Mouse (Mus musculus): ENCODE measurements around the gene Armc6.
A peak's percentile ranks its signal among the peaks of the same experiment; 100 is the strongest.

Gene Armc6

DNA sequence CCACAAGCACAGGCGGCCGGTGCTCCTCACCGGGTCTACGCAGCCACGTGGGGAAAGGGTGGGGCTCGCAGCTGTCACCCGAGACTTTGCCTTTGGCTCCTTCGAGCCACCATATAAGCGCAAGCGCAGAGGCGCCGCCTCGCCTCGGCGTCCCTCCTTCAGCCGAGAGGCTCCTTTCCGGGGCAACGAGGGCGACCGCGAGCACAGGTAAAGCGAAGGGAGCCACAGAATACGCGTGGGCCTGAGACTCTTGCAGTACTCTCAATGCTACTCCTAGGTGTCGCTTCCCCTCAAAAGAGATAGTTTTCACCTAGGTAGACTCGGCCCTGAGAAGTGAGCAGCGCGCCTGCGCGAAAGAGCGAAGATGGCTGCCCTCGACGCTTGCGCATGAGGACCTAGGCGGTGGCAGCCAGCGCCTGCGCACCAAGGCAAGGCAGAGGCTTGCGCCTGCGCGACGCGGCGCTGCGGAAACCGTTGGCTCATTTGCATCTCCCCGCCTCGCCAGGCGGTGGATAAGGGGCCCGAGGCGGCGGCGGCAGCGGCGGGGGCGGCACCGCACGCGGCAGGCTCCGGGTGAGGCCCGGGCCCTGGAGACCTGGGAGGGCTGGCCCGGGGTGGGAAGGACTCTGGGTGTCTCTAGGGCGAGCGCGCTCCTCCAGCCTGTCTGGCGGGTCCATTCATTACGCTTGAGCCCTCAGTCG is at the start of gene Armc6, which contains the start of gene Sugp2:
TSS of gene Armc6 (minus strand) at position 387 of the 701 bp plus-strand sequence.
TSS of gene Sugp2 (plus strand) at position 147 of the 701 bp plus-strand sequence.
- DNase-seq: peak; percentile 97

DNA sequence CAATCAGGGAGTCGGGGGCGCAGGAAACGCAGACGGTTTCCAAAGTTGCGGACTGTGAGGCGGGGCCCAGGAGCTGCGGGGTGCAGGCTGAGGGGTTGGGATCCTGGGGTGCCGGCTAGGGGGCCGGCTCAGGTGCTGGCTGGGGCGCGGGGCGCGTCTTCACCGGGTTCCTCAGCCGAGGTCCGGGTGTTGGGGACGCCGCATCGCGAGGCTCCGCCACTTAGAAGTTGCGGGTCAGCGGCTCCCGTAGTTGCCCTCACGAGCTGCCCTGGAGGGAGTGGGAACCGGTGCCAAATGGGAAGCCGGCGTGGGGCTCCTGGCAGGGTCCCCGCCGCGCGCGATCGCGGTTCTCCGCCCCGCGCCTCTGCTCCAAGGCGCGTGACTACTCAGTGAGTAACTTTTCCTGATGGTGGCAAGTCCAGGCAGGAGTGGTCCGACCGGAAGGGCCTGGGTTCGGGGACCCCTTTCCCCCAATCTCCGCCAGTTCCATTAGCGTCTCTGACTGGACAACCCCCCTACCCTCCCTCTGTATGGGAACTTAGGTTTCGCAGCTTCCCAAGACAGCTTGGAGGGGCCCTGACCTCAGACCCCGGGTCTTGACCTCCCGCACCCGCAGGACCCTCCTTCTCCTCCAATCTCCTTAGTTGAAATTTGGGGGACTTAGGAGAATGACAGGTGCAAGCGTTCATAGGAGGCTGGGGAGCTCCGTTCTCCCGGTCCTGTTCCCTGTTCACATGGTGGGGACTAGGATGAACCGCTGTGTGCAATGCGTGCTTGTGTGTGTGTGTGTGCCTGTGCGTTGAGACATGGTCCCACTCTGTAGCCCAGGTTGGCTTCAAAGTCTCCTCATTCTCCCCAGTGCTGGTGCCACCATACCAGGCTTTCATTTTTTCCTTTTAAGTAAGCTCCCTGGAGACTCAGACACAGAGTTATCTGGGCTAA is 49.1 kb upstream of the Armc6 start:
- peak; percentile 10 for DNase-seq

- peak; percentile 90 for DNase-seq
Measured at GRCm38 (mm10) chr8:70282603-70283135, 48.4 kb upstream of the Armc6 start, which contains the start of gene Homer3. TSS of gene Homer3 (plus strand) at chr8:70282827.

DNA sequence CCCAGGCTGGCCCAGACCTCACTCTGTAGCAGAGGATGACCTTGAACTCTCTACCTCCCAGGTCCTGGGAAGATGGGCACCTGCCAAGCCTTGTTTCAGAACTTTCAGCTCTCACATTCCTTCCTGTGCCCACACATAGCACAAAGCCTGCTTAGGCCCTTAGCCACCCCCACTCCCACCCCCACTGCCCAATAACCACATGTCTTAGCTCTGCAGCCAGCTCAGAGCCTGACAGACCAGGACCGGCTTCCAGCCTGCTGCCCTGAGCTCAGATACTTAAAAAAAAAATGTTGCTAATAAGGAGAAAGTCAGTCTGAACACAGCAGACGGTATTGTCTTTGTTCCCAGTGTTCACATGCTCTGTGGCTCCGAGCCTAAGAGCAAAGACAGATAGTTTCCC is 46.7 kb upstream of the Armc6 start:
- no peak for DNase-seq

GRCm38 (mm10) chr8:70279266-70279665 is 45.0 kb upstream of the Armc6 start:
- no peak for DNase-seq

GRCm38 (mm10) chr8:70278175-70278574 is 43.9 kb upstream of the Armc6 start:
- no peak for DNase-seq

GRCm38 (mm10) chr8:70276476-70276875 is 42.2 kb upstream of the Armc6 start:
- DNase-seq: peak; percentile 13

- no peak for DNase-seq
Measured at GRCm38 (mm10) chr8:70274350-70274749, 40.1 kb upstream of the Armc6 start.

DNA sequence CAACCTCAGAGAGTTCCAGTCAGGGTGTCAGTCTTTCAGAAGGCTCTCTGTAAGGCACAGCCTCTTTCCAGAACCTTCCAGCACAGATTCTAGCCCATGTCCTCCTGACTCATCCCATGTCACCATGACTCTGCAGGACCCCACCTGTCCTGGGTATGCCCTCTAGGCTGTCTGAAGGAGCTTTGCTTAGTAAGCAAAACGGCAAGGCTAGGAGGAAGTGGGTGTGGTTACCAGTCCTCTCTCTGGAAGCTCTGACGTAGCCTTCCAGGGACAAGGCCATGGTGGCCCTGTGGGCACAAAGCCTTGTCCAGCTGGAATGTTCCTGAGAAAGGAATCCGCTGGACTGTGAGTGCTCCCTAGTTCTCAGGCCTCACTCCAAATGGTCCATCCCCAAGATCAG is 38.7 kb upstream of the Armc6 start:
- peak; percentile 8 for DNase-seq

- peak; percentile 23 for DNase-seq
Measured at GRCm38 (mm10) chr8:70268799-70269565, 34.7 kb upstream of the Armc6 start.

- no peak for DNase-seq
Measured at GRCm38 (mm10) chr8:70268311-70268710, 34.0 kb upstream of the Armc6 start.

GRCm38 (mm10) chr8:70267674-70268073 is 33.4 kb upstream of the Armc6 start:
- DNase-seq: no peak

DNA sequence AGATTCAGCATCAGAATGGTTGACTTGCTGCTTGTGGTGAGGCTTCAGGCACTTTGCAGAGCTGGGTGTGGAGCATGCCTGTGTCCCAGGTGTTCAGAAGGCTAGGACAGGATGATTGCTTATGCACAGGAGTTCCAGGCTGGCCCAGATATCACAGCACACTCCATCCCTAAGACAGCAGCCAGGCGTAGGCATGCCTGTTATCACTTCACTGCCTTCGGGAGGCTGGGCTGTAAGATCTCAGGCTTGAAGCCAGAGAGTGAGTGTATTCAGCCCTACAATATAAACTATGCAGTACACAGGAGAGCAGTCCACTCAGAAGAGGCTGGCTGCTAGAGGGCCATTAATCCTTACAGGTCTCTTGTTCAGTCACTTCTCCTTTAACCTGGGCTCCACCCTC is 24.8 kb upstream of the Armc6 start:
- no peak for DNase-seq

DNA sequence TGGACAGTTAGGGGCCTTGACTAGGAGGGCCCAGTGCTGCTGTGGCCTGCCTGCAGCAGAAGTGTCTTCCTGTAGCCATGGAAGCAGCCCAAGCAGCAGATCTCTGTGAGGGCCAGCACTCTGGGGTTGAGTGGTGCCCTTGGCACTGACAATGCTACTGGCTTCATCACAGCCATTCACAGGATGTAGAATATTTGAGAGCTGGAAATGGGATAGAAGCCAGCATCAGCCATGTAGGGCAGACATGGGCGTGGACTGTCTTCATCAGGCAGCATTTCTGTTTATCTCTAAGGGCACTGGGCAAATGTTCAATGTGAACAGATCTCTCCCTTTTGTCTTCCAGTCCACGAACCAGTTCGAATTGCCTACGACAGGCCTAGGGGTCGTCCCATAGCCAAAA is 24.3 kb upstream of the Armc6 start:
- no peak for DNase-seq

GRCm38 (mm10) chr8:70257456-70257855 is 23.2 kb upstream of the Armc6 start:
- no peak for DNase-seq

DNA sequence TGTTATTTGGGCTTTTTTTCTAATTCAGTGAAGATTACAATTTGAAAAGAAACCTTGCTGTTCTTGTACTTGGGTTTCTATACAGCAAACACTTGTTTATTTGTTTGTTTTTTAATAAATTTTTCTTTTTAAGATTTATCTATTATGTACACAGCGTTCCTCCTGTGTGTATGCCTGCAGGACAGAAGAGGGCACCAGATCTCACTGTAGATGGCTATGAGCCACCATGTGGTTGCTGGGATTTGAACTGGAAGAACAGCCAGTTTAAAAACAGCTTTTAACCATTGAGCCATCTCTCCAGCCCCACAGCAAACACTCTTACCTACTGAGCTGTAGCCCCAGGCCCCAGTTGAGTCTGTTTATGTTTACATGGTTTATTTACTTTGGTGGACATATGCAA is 20.4 kb upstream of the Armc6 start:
- no peak for DNase-seq

GRCm38 (mm10) chr8:70247841-70248240 is 13.6 kb upstream of the Armc6 start:
- DNase-seq: no peak

GRCm38 (mm10) chr8:70246622-70247021 is 12.4 kb upstream of the Armc6 start:
- DNase-seq: no peak

DNA sequence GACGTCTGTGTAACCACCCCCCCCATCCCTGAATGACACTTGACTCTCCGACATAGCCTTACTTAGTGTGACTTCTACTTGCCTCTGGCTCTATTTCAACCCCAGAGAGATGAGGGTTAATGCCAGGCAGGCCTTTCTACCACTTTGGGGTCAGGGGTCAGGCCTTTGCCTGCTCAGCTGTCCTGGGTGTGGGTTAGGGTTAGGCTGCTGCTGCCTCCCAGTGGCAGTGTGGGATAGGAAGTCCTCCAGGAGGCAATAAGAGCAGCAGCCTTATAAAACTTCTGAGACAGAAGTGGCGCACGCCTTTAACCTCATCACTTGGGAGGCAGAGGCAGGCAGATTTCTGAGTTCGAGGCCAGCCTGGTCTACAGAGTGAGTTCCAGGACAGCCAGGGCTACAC is 6.4 kb upstream of the Armc6 start:
- peak; percentile 15 for DNase-seq

DNA sequence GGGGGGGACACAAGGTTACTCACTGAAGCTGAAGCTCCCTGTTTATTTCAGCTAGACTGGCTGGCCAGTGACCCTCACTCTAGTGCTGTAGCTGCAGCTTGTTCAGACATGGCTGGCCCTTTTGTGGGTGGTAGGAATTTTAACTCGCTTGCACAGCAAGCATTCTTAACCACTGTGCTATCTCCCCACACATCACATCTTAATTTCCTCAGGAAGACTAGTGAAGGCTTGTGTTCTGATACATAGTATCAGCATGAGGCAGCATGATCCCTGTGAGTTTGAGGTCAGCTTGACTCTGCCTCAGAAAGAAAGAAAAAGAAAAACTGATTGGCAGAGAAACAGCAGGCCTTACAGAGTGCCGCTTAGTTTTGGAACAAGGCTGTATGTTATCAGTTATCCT is 3.6 kb upstream of the Armc6 start:
- no peak for DNase-seq

GRCm38 (mm10) chr8:70234781-70235128 is 489 bp upstream of the Armc6 start:
- no peak for DNase-seq

DNA sequence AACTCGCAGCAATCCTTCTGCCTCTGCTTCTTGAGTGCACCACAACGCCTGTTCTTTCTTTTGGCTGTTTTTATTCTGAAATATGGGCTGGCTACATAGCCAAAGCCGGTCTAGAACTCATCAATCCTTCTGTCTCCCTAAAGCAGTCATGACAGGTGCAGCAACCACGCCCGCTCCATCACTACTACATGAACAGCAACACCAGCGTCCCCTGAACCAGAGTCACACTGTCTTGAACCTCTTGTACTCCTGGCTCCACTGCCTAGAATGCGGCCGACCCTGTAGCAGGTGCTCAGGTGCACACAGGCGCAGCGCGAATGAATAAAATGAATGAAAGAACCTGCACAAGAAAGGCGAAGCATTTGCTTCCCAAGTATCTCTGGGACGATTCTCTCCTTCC is 660 bp downstream of the Armc6 start:
- DNase-seq: no peak

- DNase-seq: no peak
Measured at GRCm38 (mm10) chr8:70230837-70231236, 3.4 kb downstream of the Armc6 start.

Data from kidney, adult 18-20 months (tissue).